Mouse (Mus musculus) cortical plate, adult 2 months (tissue): ENCODE data around the gene Fermt2. TPM values are rescaled to one million over a fixed set of nuclear protein-coding genes. Genes with fewer than 3 reads are reported as not detected.

Experiments used
- H3K27ac ChIP-seq: fragments of 200-500 bp; 2 replicates; pipeline ENCODE4 v1.5.1; 2012; ENCODE audit warnings: low read length, control low read depth, inconsistent platforms; ENCODE audit not compliant: insufficient read depth
- H3K4me1 ChIP-seq: fragments of 200-500 bp; 2 replicates; pipeline ENCODE4 v1.6.1; 2011; ENCODE audit warnings: low read length; ENCODE audit not compliant: control insufficient read depth, insufficient read depth
- H3K4me3 ChIP-seq: fragments of 200-500 bp; 2 replicates; pipeline ENCODE4 v1.5.1; 2011; ENCODE audit warnings: mild to moderate bottlenecking, low read length, control low read depth; ENCODE audit not compliant: insufficient read depth
- CTCF ChIP-seq: fragments of 200-500 bp; IDR thresholded peaks from 2 replicates; pipeline ENCODE4 v1.5.1; 2011; ENCODE audit warnings: mild to moderate bottlenecking, control low read depth, low read length; ENCODE audit not compliant: insufficient read depth; ENCODE audit errors: extremely low read depth
- POLR2A ChIP-seq: fragments of 200-500 bp; IDR thresholded peaks from 2 replicates; pipeline ENCODE4 v1.6.1; 2011; ENCODE audit warnings: mild to moderate bottlenecking, low read length, control low read depth; ENCODE audit not compliant: insufficient read depth; ENCODE audit errors: extremely low read depth
- polyA plus RNA-seq: library from polyadenylated mRNA; depleted of rRNA; stranded (reverse); fragments of >200 nt; gene quantifications from 2 replicates; pipeline ENCODE4 v1.2.3, GENCODE M21; 2012; rRNA removed

Fermt2 gene
- 102 and 108 TPM in 2 replicates for polyA plus RNA-seq

DNA sequence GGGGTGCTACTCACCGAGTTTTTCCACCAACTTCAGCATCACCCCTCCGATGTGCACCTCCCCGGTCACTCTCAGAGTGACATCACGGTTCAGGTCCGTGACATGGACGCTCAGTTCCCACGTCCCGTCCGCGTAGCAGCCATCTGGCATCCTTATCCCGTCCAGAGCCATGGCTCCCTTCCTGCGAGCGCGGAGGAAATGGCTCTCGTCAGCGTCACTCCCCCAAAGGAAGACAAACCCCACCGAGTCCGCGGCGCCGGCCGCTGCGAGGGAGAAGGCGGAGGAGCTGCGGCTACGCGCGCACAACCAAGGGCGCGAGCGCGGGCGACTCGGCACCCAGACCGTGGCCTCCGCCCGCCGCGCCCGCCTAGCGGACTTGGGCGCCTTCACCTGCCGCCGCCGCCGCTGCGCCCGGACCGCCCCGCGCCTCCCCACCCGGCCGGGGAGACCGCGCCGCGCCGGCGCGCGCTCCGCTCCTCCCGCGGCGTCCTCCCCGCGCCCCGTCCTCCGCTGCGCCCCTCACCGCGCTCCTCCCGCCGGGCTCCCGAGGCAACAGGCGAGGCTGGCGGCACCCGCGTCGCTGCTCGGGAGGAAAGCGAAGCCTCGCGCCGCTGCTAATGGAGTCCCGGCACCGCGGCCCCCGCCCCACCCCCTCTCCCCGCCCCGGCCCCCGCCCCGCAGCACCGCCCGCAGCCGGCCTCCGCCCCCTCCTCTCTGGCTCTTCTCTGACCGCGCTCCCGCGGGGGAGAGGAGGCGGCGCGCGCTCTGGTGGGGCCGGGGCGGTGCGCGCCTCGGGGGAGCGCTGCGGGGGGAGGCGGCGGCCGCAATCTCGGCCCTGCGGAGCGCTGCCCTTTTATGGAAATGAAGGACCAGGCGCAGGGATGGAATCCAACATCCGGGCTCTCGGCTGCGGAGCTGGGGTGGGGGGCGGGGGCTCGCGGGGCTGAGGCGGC is at the start of gene Fermt2:
Gene Fermt2 (minus strand): TSS at position 708 of the 953 bp plus-strand sequence.
- Histone ChIP-seq H3K4me1 (peaks cover 4% of the 10 kb centered on the region; the same call in 1 of the 2 replicates), H3K4me3 (peak within 1 kb of the TSS; percentile 100), H3K27ac (peak within 1 kb of the TSS; percentile 78)
- TF ChIP-seq CTCF (no peak), POLR2A (peak; percentile 39; the same call in 1 of the 2 replicates)

DNA sequence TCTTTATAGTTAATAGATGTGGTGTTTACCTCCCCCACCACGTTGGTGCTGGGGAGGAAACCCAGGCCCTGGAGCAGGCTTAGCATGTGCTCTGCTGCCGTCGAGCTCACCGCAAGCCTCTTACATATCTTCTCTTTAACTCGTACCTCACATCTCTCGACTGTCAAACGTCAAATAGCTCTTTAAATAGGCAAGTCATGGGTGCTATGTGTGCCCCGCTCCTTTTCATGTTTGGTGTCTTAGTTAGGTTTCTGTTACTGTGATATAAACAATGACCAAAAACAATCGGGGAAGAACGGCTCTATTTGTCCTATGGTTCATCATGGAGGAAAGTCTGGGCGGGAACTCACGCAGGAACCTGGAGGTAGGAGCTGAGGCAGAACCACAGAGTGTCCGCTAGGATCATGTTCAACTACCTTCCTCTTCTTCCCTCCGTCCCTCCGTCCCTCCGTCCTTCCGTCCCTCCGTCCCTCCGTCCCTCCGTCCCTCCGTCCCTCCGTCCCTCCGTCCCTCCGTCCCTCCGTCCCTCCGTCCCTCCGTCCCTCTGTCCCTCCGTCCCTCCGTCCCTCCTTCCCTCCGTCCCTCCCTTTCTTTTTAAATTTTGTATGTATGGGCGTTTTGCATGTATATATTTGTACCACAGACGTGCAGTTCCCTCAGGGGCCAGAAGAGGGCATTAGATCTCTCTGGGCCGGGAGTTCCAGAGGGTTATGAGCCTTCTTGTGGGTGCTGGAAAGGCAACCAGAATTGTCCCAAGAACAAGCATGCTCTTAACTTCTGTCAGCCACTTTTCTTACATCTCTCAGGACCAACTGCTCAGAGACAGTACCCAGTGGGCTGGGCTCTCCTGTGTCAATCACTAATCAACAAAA is 36.4 kb upstream of the Fermt2 start:
- TF ChIP-seq POLR2A (no peak), CTCF (peak; percentile 59)
- H3K4me1 ChIP-seq: peaks cover 8% of the 10 kb centered on the region
- H3K4me3 ChIP-seq: no peak overlapping the region
- peak overlapping the region; percentile 34 for H3K27ac ChIP-seq

DNA sequence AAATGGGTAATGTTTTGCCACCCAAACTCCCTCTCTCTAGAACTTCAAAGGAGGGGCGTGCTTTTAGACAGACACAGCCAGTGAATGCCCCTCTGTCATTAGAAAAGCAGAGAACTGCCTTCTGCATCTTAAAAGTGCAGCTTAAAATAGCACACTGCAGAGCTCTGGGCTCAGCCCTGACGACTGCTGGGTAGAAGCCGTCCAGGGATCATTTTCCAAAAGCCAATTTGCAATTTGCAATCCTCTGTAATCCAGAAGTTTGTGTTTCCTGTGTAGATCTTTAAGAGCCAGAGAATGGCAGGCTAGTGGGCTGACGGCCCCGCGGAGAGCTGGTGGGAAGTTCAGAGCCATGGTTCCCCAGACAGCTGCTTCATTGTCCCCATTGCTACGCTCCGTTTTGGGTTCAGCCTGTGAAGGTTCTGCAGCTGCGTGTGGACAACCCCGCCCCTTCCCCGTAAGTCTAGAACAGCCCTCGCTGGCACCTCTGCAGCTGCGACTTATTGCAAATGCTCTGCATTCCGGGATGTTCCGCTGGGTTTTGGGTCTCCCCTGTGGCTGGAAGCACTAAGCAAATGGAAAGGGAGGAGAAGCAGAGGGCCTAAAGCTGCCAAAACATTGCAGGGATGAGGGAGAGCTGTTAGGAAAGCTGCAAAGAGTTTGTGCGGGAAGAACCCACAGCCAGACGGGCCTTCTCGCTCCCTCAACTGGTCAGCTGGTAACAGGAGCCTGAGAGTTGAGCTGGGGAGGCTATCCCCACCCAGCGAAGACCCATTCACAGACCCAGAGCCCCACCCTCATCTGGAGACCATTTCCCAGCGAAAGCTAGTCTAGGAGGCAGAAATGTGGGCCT is 35.5 kb upstream of the Fermt2 start:
- TF ChIP-seq CTCF (no peak), POLR2A (0 out of 2 replicates have a peak, but pooled peaks have one; percentile 11)
- Histone ChIP-seq H3K4me1 (peaks cover 8% of the 10 kb centered on the region), H3K27ac (peak overlapping the region; percentile 34), H3K4me3 (no peak overlapping the region)

DNA sequence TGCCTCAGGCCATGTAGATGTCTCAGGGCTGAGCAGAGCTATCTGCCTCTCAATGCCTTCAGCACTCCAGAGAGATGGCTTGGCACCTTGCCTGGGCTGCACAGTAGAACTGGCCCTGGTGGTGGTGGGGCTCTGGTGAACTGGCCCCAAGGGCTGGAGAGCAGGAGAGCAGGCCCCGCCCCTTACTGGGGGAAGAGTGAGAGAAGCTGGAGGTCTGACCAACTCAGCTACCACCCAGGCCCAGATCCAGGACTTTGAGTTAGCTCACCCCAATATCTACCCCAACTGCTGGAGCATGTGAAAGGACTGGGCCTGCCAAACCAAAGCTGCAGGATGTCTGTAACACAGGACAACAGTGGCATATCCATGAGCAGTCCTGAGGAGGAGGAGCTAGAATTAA is 33.7 kb upstream of the Fermt2 start:
- Histone ChIP-seq H3K27ac (peak overlapping the region; percentile 47; the same call in 1 of the 2 replicates), H3K4me3 (no peak overlapping the region), H3K4me1 (peaks cover 8% of the 10 kb centered on the region)
- TF ChIP-seq CTCF: no peak
- TF ChIP-seq POLR2A: no peak

DNA sequence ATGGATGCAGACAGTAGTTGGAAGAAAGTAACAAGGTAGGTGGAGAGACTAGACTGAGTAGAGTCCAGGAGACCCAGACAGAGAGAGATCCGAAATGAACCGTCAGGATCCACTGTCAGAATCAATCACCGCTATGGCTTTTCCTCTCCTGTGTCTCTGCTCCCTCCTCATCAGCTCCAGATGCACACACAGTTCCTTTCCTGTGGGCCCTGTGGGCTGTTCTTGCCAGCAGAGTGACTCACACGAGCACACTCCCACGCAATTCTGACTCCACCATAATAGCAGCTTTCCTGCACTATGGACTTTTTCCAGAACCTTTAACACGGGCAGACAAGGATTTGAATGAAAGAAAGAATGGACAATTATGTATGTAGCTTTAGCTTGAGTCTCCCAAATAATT is 31.8 kb upstream of the Fermt2 start:
- TF ChIP-seq CTCF (no peak), POLR2A (no peak)
- Histone ChIP-seq H3K27ac (no peak overlapping the region), H3K4me1 (peaks cover 8% of the 10 kb centered on the region), H3K4me3 (no peak overlapping the region)

DNA sequence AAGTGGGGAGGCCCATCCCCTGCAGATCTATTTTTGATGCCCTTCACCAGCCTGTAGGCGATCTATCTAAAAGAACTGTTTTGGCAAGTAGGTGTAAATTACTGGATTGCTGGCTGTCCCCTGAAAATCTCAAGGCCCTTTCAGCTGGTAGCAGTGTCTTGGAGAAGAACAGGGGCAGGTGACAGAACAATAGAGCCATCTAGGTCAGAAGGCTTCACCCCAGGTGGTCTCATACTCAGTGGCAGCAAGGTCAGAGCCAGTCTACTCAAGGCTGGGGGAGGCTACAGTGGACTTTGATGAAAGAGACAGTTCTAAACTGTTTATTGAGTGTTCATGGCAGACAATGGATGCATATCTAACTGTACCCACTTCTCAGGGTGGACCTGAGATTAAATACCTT is 29.1 kb upstream of the Fermt2 start:
- Histone ChIP-seq H3K27ac (no peak overlapping the region), H3K4me3 (no peak overlapping the region), H3K4me1 (peaks cover 6% of the 10 kb centered on the region)
- TF ChIP-seq POLR2A (no peak), CTCF (no peak)

DNA sequence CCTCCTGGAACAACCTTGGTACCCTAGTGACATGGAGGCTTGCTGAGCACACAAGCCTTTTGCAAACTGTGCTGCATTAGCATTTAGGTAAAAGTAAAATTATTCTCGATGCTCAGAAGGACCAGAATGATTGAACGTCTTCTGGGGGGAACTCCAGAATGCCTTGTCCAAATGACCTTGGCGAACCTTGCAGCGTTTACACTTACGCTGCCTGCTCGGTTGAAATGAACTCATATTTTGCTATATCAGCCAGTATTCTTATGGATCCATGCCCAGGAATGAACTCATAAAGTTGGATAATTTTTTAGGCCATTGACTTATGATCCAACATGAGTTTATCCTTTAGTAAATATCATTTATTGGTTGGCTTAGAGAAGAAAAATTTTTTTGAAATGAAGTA is 24.4 kb upstream of the Fermt2 start:
- Histone ChIP-seq H3K4me1 (peaks cover 3% of the 10 kb centered on the region; the same call in 1 of the 2 replicates), H3K27ac (no peak overlapping the region), H3K4me3 (no peak overlapping the region)
- no peak for TF ChIP-seq CTCF
- TF ChIP-seq POLR2A: no peak

DNA sequence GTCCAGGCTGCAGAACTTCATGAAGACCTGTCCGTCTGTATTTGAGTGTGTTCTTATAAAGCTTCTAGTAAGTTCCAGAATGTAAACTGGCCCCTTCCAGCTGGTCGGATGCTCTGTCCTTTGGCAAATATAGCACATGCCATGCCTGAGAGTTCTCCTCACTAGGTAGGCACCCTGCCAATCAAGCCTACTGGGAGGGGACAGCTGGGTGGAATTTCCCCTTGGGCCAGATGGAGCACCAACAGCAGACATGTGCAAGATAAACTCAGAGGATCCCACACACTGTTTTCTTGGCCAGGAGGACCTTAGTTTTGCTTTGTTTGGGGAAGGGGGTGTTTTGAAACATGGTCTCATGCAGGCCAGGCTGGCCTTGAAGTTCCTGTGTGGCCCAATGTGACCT is 23.9 kb upstream of the Fermt2 start:
- Histone ChIP-seq H3K27ac (no peak overlapping the region), H3K4me1 (peaks cover 3% of the 10 kb centered on the region; the same call in 1 of the 2 replicates), H3K4me3 (no peak overlapping the region)
- no peak for TF ChIP-seq CTCF
- TF ChIP-seq POLR2A: no peak
